Mouse (Mus musculus): ENCODE data around the gene Gm1043.

The Gm1043 gene

GRCm38 (mm10) chr5:37085241-37085640 lies at the start of gene Gm1043:
TSS of gene Gm1043 (plus strand) at chr5:37085370.
- no peak for DNase-seq

DNA sequence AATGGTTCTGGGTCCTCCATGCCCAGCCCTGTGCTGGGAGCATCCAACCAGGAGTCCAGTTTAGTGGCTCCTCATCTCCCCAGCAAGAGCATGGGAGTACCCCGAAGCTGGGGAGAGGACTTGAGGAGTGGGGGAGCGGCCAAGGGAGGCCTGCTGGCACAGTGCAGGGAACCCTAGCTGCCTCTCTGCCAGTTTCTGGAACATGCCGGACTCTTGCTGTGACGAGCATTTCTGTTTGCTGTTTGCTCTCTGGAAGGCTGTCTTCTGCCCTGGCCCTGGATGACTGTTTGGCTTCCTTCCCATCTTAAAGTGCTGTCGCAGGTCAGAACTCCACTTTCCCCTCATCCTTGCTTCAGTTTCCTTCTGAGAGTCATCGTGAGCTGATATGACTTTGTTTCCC lies 49.3 kb upstream of the Gm1043 start:
- DNase-seq, result peak; percentile 41

GRCm38 (mm10) chr5:37036884-37037283 lies 48.3 kb upstream of the Gm1043 start:
- DNase-seq, result no peak

DNA sequence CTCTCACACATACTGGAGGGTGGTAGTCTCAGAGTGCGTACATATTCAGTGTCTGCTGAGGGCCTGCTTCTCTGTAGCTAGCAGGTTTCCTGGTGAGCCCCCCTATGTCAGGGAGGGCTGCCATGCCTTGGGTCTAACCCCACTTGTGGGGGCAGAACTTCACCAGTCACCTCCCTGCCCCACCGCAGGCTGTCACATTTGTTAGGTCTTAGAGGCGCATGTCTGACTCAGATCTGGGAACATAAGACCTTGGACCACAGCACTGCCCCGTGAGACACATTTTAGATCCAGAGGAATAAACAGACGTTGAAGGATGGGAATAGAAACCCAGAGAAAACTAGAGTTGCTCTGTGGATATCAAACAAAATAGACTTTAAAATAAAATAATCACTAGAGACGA lies 45.3 kb upstream of the Gm1043 start:
- DNase-seq, result no peak

GRCm38 (mm10) chr5:37040711-37041110 lies 44.5 kb upstream of the Gm1043 start:
- no peak for DNase-seq

- DNase-seq, result no peak
These were observed 43.5 kb upstream of the Gm1043 start for GRCm38 (mm10) chr5:37041651-37042050.

GRCm38 (mm10) chr5:37042934-37043333 lies 42.2 kb upstream of the Gm1043 start:
- DNase-seq, result no peak

GRCm38 (mm10) chr5:37044793-37045192 lies 40.4 kb upstream of the Gm1043 start:
- no peak for DNase-seq

DNA sequence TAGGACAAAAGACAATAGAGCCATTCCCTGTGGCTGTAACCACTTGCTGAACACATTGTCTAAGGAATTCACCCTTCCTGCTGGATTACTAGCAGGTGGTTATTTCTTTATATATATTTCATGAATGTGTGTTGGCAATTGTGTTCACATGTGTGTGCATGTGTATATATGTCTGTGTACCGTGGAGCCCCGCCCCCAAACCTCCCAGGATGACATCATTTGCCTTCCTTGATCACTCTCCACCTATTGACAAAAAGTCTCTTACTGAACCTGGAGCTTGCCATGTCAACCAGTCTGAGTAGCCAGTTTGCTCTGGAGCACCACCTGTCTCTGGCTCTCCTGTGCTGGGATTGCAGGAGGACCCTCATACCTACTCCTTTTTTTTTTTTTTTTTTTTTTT lies 39.6 kb upstream of the Gm1043 start:
- no peak for DNase-seq

- DNase-seq, result no peak
These were observed 38.4 kb upstream of the Gm1043 start for GRCm38 (mm10) chr5:37046791-37047190.

- DNase-seq, result no peak
These were observed 37.8 kb upstream of the Gm1043 start for GRCm38 (mm10) chr5:37047206-37047915.

DNA sequence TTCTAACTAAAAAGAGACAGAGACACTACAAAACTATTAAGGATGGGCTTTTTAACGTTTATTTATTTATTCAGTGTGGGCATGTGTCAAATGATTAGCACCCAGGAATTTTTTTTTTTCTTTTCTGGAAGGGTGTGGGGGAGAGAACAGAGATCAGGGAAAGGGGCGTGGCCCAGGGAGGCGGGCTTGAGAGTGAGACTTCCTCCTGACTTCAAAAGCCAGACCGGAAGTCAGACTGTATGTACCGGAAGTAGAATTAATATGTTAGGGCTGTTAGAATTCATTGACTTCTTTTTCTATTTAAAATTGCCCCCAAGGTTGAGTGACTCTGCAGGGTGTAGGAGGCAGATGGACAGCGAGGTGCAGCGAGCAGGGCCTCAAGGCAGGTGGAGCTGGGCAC lies 37.2 kb upstream of the Gm1043 start:
- no peak for DNase-seq

DNA sequence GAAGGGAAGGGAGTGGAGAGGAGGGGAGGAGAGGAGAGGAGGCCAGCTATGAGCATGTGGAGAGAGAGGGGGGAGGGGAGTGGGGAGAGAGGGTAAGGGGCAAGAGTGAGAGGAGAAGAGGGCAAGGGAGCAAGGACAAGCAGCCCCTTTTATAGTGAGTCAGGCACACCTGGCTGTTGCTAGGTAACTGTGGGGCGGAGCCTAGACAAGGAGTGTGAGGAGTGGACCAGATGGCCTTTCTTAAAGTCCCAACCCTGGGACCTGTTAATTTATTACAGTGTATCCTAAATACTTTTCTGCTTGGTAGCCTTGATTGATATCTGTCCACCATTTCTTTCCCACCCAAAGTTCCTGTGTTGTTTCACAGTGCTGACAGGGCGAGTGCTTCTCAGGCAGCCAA lies 36.1 kb upstream of the Gm1043 start:
- no peak for DNase-seq

DNA sequence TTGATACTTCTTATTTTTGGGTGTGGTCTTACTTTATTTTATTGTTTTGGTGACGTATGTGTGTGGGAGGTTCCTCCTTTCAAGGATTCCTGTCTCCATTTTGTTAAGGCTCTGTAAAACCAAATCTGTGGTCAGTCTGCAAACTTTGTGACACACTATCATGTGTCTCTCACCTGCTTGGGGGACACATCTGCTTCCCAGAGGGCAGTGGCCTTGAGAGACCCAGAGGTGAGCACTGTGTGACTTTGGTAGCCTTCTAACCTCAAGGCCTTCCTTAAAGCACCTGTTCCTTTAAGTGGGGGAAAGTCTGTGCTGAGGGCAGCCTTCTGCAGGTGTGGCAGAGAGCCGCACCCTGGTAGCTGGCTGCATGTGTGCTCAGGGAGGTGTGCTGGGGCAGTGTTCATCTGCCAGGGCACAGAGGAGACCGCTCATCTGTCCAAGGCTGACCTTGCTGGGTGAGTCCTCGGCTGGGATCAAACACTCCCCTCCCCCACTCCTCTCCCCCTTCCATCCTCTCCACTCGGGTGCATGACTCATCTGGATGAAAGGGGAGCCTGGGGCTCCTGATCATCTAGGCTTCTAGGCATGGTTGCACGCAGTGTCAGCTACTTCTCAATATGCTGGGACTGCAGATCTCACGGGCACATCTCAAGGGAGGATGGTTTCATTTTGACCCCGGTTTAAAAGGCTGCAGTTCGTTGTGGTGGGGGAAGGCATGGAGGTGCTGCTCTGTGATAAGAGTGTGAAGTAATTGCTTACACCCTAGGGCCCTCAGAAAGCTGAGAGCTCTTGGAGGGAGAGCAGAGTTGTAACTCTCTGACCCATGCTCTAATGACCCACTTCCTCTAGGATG lies 34.4 kb upstream of the Gm1043 start:
- no peak for DNase-seq

GRCm38 (mm10) chr5:37051374-37052100 lies 33.6 kb upstream of the Gm1043 start:
- DNase-seq, result no peak

DNA sequence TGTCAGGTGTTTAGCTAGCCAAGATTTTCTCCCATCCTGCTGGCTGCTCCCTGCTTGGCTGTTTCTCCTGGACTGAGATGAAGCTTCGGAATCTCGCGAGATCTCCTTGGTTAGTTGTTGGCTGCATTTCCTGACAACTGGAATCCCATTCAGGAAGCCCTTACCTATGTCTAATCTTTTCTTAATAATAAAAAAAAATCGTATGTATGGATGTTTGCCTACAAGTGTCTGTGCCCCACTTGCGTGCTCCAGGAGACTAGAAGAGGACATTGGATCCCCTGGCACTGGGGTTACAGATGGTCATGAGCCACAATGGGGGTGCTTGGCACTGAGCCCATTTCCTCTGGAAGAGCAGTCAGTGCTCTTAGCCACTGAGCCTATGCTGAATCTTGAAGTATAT lies 32.3 kb upstream of the Gm1043 start:
- peak; percentile 55 for DNase-seq

DNA sequence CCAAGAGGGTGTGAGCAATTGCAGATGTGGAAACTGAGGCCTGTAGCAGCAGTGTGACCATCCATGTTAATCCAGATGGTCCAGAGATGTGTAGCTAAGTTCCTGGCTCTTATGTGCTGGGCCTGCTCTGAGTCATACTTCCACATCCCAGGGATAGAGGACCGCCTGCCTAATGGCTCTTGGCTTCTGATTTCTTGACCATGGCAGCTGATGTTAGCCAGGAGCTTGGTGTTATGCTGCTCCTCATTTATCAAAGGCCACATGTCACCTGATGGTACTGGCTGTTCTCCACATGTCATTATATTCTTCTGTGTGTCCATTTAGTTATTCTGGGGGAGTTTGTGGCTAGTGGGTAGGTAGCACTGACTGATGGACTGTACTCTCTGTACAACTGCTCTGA lies 29.4 kb upstream of the Gm1043 start:
- no peak for DNase-seq

- DNase-seq, result no peak
These were observed 28.7 kb upstream of the Gm1043 start for GRCm38 (mm10) chr5:37056471-37056870.

- DNase-seq, result no peak
These were observed 23.6 kb upstream of the Gm1043 start for GRCm38 (mm10) chr5:37061612-37062011.

DNA sequence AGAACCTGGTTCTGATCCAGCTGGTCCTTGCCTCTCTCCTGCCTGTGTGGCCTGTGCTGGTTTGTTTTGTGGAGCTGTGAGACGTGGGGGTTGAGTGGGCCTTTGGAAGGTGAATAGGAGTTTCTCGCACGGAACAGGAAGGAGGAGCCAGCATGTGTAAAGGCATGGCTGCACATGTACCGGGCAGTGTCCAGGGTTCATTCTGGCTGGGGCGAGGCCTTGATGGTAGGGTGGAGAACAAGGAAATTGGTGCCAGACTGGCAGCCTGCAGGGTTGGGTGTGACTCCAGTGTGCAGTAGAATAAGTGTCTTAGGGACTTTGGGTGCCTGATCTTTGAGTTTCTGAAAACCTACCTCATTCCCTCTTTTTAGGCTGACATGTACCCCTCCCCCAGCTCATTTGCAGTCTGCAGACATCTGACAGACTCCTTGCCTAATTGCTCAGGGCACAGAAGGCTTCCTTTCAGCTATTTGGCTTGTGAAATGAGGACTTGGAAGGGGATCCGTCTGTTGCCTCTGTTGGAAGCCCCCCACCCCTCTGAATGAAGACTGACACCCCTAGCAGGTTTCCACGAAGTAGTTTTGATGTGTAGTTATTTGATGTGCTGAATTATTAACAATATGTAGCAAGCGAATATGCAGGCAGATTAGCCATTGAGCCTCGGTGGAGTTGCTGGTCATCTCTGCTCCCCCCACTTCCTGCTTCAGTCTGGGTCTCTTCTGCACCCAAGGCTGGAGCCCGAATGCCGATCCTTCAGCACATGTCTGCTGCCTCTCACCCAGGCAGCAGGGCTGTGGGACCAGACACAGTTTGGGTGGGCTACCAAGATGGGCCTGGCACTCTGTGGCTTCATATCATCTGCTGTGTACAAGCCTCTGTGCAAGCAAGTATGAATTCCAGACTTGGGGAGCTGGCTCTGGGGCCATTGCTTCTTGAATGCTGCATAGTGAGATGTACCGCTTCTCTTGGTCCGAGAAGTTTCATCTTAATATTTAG lies 20.4 kb upstream of the Gm1043 start:
- DNase-seq, result no peak

- no peak for DNase-seq
These were observed 18.2 kb upstream of the Gm1043 start for GRCm38 (mm10) chr5:37066703-37067568.
